Mouse (Mus musculus) midbrain, postnatal 0 days (tissue): ENCODE measurements around the gene Prps2. TPM values are rescaled to one million over a fixed set of nuclear protein-coding genes. Genes with fewer than 3 reads are reported as not detected.

Source experiments
- ATAC-seq: fragments of 200-750 bp; cut with Nextera tagmentation; 2 replicates; pipeline ENCODE4 v1.8.0; 2017; ENCODE audit warnings: moderate number of reproducible peaks, mild to moderate bottlenecking, moderate TSS enrichment, moderate library complexity; ENCODE audit not compliant: low FRiP score
- DNase-seq: peaks from one replicate; pipeline ENCODE4 v3.0.0-alpha.2; 2015; ENCODE audit warnings: low spot score
- H3K27ac ChIP-seq: fragments of 300-500 bp; sonication (generic); 2 replicates; pipeline ENCODE4 v1.5.1; 2014; ENCODE audit warnings: low read depth, mild to moderate bottlenecking, low read length, mixed read lengths
- H3K27me3 ChIP-seq: fragments of 300-500 bp; sonication (generic); 2 replicates; pipeline ENCODE4 v1.6.1; 2014; ENCODE audit warnings: low read length, control low read depth, mixed read lengths; ENCODE audit not compliant: insufficient read depth
- H3K36me3 ChIP-seq: fragments of 300-500 bp; sonication (generic); 2 replicates; pipeline ENCODE4 v1.6.1; 2014; ENCODE audit warnings: low read length, control low read depth, mixed read lengths; ENCODE audit not compliant: insufficient read depth
- H3K4me1 ChIP-seq: fragments of 300-500 bp; sonication (generic); 2 replicates; pipeline ENCODE4 v1.6.1; 2014; ENCODE audit warnings: mild to moderate bottlenecking, control low read depth, antibody characterized with exemption, low read length, mixed read lengths; ENCODE audit not compliant: insufficient read depth
- H3K4me2 ChIP-seq: fragments of 300-500 bp; sonication (generic); 2 replicates; pipeline ENCODE4 v1.6.1; 2014; ENCODE audit warnings: low read depth, mild to moderate bottlenecking, low read length, mixed read lengths; ENCODE audit not compliant: poor library complexity, severe bottlenecking
- H3K4me3 ChIP-seq: fragments of 300-500 bp; sonication (generic); 2 replicates; pipeline ENCODE4 v1.5.1; 2014; ENCODE audit warnings: low read depth, mild to moderate bottlenecking, low read length, moderate library complexity
- H3K9ac ChIP-seq: fragments of 300-500 bp; sonication (generic); replicated peaks from 2 replicates; pipeline ENCODE4 v1.6.1; 2014; ENCODE audit warnings: mild to moderate bottlenecking, low read length, moderate library complexity, mixed read lengths; ENCODE audit not compliant: poor library complexity, severe bottlenecking
- H3K9me3 ChIP-seq: fragments of 300-500 bp; sonication (generic); 2 replicates; pipeline ENCODE4 v1.6.1; 2016; ENCODE audit warnings: low read length, control low read depth
- CTCF ChIP-seq: IDR thresholded peaks from 2 replicates; pipeline ENCODE4 v1.5.1; 2016; ENCODE audit warnings: antibody characterized with exemption, mild to moderate bottlenecking
- WGBS: fragments of 180-500 bp; shearing (Covaris S2); extraction: QIAGEN DNeasy Blood & Tissue Kit; methylation state at CpG from one replicate; pipeline ENCODE4 v1.1.7; 2014; 5-methylcytosine and 5-hydroxymethylcytosine counted together
- polyA plus RNA-seq: library from polyadenylated mRNA; unstranded; fragments of >200 nt; fragmentation: Nextera tagmentation; extraction: Ambion mirVana; gene quantifications from 2 replicates; pipeline ENCODE4 v1.2.1, GENCODE M21; 2015
- total RNA-seq: library from RNA; depleted of rRNA; stranded (reverse); fragments of >200 nt; gene quantifications from 2 replicates; pipeline ENCODE4 v1.2.3, GENCODE M21; 2014

Prps2 gene
- total and polyA plus RNA-seq, 2 experiments from 2014 or later, result 7.2 to 9.7 TPM

GRCm38 (mm10) chrX:167346440-167346839 lies 36.1 kb downstream of the Prps2 start:
- WGBS, result 63% methylated on average over 1 of the region's 1 CpGs
- no peak overlapping the region for H3K4me2 ChIP-seq
- H3K4me1 ChIP-seq, result no peaks in the 10 kb centered on the region

GRCm38 (mm10) chrX:167344356-167344755 lies 38.2 kb downstream of the Prps2 start:
- H3K27me3 ChIP-seq, result peaks cover 4% of the 10 kb centered on the region; the same call in 1 of the 2 replicates
- H3K9me3 ChIP-seq, result no peaks in the 10 kb centered on the region
- no peak overlapping the region for H3K9ac ChIP-seq
- no peaks in the 10 kb centered on the region for H3K36me3 ChIP-seq
- ATAC-seq, result no peak
- no peak overlapping the region for H3K4me2 ChIP-seq
- no peak for DNase-seq
- no peak for TF ChIP-seq CTCF
- H3K4me3 ChIP-seq, result no peak overlapping the region
- H3K27ac ChIP-seq, result no peak overlapping the region
- no peaks in the 10 kb centered on the region for H3K4me1 ChIP-seq
- 86% methylated on average over 1 of the region's 1 CpGs for WGBS

More at GRCm38 (mm10) chrX:167346440-167346839, 36.1 kb downstream of the Prps2 start:
- Histone ChIP-seq H3K36me3 (no peaks in the 10 kb centered on the region), H3K27me3 (no peaks in the 10 kb centered on the region; the same call in 1 of the 2 replicates), H3K9ac (no peak overlapping the region), H3K4me3 (no peak overlapping the region), H3K9me3 (no peaks in the 10 kb centered on the region), H3K27ac (no peak overlapping the region)
- DNase-seq (no peak), ATAC-seq (no peak)
- TF ChIP-seq CTCF, result no peak

GRCm38 (mm10) chrX:167341811-167342210 lies 40.7 kb downstream of the Prps2 start:
- no peak for TF ChIP-seq CTCF
- Histone ChIP-seq H3K36me3 (no peaks in the 10 kb centered on the region), H3K27ac (no peak overlapping the region), H3K9me3 (no peaks in the 10 kb centered on the region), H3K4me2 (no peak overlapping the region), H3K4me1 (no peaks in the 10 kb centered on the region), H3K4me3 (no peak overlapping the region), H3K27me3 (peaks cover 4% of the 10 kb centered on the region; the same call in 1 of the 2 replicates), H3K9ac (no peak overlapping the region)
- no peak for DNase-seq
- ATAC-seq, result no peak
- WGBS, result 87% methylated on average over 3 of the region's 3 CpGs

- no peak overlapping the region for H3K4me3 ChIP-seq
- DNase-seq (no peak), ATAC-seq (no peak)
- H3K27me3 ChIP-seq, result peaks cover 4% of the 10 kb centered on the region; the same call in 1 of the 2 replicates
- 91% methylated on average over 2 of the region's 2 CpGs for WGBS
- no peak overlapping the region for H3K4me2 ChIP-seq
- no peaks in the 10 kb centered on the region for H3K9me3 ChIP-seq
- no peaks in the 10 kb centered on the region for H3K36me3 ChIP-seq
- no peaks in the 10 kb centered on the region for H3K4me1 ChIP-seq
- H3K9ac ChIP-seq, result no peak overlapping the region
- no peak for TF ChIP-seq CTCF
- no peak overlapping the region for H3K27ac ChIP-seq
Measured at GRCm38 (mm10) chrX:167340190-167340589, 42.4 kb downstream of the Prps2 start.

GRCm38 (mm10) chrX:167337990-167338389 lies 44.6 kb downstream of the Prps2 start:
- Histone ChIP-seq H3K4me2 (no peak overlapping the region), H3K4me1 (no peaks in the 10 kb centered on the region), H3K36me3 (no peaks in the 10 kb centered on the region), H3K27me3 (peaks cover 4% of the 10 kb centered on the region; the same call in 1 of the 2 replicates), H3K9ac (no peak overlapping the region), H3K4me3 (no peak overlapping the region), H3K27ac (no peak overlapping the region), H3K9me3 (no peaks in the 10 kb centered on the region)
- WGBS, result 100% methylated on average over 1 of the region's 1 CpGs
- ATAC-seq (no peak), DNase-seq (no peak)
- TF ChIP-seq CTCF, result no peak

GRCm38 (mm10) chrX:167334571-167334970 lies 48.0 kb downstream of the Prps2 start:
- WGBS, result 84% methylated on average over 1 of the region's 1 CpGs
- Histone ChIP-seq H3K9me3 (no peaks in the 10 kb centered on the region), H3K9ac (no peak overlapping the region), H3K4me1 (no peaks in the 10 kb centered on the region), H3K27me3 (no peaks in the 10 kb centered on the region), H3K4me2 (no peak overlapping the region), H3K27ac (no peak overlapping the region), H3K4me3 (no peak overlapping the region), H3K36me3 (no peaks in the 10 kb centered on the region)
- DNase-seq, result no peak
- no peak for TF ChIP-seq CTCF
- no peak for ATAC-seq
